Mouse (Mus musculus): ENCODE data around the gene Catsperg1.
"Not testable (repeated sequence)": the region's sequence is repeated elsewhere in the genome, so short reads cannot be mapped to it uniquely, and the experiment has no call there.

Gene Catsperg1

DNA sequence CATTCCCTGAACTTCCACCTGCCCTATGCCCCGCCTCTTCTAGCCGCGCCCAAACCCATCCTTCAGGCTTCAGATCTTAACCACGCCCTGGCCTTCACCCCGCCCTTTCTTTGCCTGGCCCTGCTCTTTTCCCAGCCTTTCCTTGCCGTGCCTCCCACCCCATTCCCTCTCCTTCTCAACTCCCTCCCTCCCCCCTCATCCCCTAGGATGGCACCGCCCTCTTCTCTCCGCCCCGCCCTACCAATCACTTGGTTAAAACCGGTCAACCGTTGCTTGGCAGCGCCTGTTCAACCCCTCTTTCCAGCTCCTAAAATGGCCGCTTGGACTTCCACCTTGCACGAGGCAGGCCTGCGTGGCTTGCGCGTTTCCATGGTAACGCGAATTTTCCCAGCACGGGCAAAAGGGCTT, at the start of gene Catsperg1:
Gene Catsperg1, minus strand, starts transcription at position 361 of the 408 bp plus-strand sequence.
- in situ Hi-C loops (cut with MboI, MseI): loop anchor here (10.0 kb wide), 1 partner anchor 1879 kb away; the partner anchor contains the start of gene Ltbp4

DNA sequence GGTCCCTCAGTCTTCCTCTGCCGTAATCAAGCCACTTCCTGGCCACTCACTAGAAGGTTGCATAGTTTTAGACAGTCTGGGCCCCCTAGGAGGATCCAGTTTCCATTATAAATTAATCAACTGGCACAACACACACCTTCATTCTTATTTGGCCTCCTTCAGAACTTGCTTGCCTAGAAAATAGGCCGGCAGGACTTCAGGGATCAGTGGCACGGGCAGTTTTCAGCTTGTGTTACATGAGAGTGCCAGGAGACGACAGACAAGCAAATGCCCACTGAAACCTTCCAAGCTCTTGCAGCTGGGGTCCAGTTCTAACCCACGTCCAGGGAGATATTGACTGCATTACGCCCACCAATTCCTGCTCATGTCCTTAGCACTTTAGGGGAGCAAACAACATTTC, 48.3 kb upstream of the Catsperg1 start:
- in situ Hi-C loops (cut with MboI, MseI): no loop called here

GRCm38 (mm10) chr7:29259781-29260730, 46.2 kb upstream of the Catsperg1 start:
- in situ Hi-C loops (cut with MboI, MseI): no loop called here

GRCm38 (mm10) chr7:29257368-29257767, 43.5 kb upstream of the Catsperg1 start:
- in situ Hi-C loops (cut with MboI, MseI): no loop called here

DNA sequence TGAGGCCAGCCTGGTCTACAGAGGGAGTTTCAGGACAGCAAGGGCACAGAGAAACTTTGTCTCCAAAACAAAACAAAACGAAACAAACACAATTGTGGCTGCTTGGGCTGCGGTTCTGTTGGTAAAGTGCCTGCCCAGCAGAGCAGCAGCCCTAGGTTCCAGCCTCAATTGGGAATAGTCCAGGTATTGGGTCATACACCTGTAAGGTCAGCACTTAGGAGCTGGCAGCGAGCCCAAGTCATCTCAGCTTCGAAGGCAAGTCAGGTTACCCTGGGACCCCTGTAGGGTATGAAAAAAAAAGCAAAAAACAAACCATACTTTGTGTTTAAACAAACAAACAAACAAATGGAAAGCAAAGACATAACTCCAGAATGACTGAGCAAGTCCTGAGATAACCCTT, 42.0 kb upstream of the Catsperg1 start:
- in situ Hi-C loops (cut with MboI, MseI): no loop called here

- in situ Hi-C loops (cut with MboI, MseI): no loop called here
Observed at GRCm38 (mm10) chr7:29253842-29254241, 40.0 kb upstream of the Catsperg1 start.

DNA sequence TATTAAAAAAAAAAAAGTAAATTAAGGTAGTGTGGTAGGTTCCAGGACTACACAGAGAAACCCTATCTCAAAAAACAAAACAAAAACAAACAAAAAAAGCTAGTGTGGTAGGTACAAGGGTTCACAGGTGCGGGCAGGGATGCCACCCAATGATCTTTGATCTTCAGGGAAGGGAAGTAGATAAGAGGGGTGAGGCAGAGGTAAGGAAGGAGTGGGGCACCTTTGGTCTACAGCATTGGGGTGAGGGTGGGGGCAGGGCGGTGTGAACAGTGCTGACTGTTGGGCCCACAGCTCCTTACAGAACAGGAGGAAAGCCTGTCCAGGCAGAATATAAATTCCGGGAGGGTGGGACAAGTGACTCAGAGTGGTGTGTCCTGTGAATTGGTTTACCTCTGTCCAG, 37.3 kb upstream of the Catsperg1 start:
- in situ Hi-C loops (cut with MboI, MseI): no loop called here

DNA sequence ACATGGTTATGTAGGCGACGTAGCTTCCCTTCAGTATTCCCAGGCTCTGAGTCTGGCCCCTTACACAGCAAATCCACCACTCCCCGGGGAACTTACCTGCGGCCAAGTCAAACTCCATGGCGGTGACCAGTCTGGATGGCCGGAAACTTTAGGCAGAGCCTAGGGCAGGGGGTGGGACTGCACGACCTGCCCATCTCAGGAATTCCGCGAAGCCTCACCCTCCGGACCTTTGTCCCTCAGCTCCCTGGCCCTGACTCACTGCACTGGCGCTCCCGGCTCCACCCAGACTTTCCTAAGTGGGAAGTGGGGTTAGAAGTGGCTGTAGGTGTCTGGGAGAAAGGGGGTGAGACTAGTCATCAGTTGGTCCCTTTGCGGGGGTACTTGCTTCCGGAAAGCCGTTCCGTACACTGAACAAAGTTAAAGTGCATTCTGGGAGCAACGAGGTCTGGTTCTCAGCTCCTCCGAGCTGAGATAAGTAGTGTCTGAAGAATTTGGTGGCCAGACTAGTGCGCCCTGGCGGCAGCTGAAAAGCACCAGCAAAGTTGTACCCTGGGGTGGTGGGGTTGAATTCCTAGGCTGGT, 34.5 kb upstream of the Catsperg1 start, which contains the start of gene 2200002D01Rik:
Gene 2200002D01Rik, minus strand, starts transcription at position 206 of the 581 bp plus-strand sequence.
- in situ Hi-C loops (cut with MboI, MseI): no loop called here

GRCm38 (mm10) chr7:29247706-29248105, 33.9 kb upstream of the Catsperg1 start:
- in situ Hi-C loops (cut with MboI, MseI): no loop called here

- in situ Hi-C loops (cut with MboI, MseI): no loop called here
Observed at GRCm38 (mm10) chr7:29247314-29247700, 33.5 kb upstream of the Catsperg1 start.

- in situ Hi-C loops (cut with MboI, MseI): no loop called here
Observed at GRCm38 (mm10) chr7:29246619-29247313, 32.9 kb upstream of the Catsperg1 start.

DNA sequence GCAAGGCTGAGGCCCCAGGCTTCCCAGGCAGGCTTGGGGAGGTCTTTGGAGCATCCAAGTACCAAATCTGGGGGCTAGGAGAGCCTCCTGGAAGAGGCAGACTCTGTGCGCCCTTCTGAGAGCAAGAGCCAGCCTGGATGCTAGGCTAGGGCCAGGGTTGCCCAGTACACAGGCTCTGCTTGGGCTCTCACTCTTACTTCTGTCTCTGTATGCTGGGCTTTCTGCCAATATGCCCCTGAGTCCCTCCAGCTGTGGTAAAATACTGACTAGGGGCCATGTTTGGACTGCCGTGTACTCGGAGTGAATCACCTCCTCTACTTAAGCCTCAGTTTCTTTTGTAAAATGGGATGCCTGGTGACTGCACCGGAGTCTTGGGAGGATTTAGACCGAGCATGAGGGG, 32.2 kb upstream of the Catsperg1 start:
- in situ Hi-C loops (cut with MboI, MseI): no loop called here

DNA sequence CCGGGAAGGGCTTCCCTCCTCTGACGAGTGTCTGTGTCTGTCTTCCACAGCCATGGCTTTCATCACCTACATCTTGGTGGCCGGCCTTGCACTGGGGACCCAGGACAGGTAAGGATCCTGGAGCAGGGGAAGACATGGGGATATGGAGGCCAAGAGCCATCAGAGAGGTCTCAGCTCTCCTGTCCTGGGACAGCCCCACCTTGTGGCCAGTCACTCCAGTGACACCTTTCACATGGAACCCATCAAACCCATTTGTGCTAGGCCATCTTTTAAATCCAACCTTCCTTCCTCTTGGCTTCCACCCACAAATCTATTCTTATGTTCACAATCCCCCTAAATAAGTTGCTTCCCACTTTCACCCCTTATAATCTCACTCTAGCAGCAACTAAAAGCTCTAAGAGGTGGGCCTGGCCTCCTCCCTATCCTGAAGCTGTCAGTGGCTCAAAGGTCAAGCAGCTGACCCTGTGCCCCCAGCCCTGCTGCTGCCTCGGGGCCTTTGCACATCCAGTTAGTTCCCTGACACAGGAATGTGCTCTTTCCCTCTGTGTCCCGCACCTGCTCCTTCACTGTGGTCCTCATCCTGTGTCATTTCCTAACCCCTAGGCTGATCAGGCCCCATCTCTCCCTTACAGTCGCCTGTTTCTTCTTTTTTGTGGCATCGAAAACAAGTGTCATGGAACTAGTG, 31.0 kb upstream of the Catsperg1 start:
- in situ Hi-C loops (cut with MboI, MseI): loop anchor here (5.0 kb wide), 1 partner anchor 47 kb away; no protein-coding TSS in a partner anchor

GRCm38 (mm10) chr7:29238019-29238967, 24.5 kb upstream of the Catsperg1 start, which contains the start of gene Yif1b:
Yif1b (plus strand) TSS chr7:29238329.
- in situ Hi-C loops (cut with MboI, MseI): no loop called here

DNA sequence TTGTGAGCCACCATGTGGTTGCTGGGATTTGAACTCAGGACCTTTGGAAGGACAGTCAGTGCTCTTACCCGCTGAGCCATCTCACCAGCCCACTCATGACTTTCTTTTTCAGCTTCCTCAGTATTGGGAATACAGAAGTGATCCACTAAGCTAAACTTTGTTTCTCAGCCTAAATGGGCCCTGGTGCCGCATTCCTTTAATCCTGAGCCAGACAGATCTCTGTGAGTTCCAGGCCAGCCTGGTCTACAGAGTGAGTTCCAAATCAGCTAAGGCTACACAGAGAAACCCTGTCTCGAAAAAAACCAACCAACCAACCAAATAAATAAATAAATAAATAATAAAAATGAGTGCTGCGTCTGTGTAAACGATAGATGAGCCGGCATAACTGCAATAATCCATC, 23.8 kb upstream of the Catsperg1 start:
- in situ Hi-C loops (cut with MboI, MseI): not testable (repeated sequence)

GRCm38 (mm10) chr7:29236593-29236992, 22.8 kb upstream of the Catsperg1 start:
- in situ Hi-C loops (cut with MboI, MseI): no loop called here

GRCm38 (mm10) chr7:29234661-29235060, 20.8 kb upstream of the Catsperg1 start:
- in situ Hi-C loops (cut with MboI, MseI): no loop called here

- in situ Hi-C loops (cut with MboI, MseI): no loop called here
Observed at GRCm38 (mm10) chr7:29233745-29234144, 19.9 kb upstream of the Catsperg1 start.

- in situ Hi-C loops (cut with MboI, MseI): no loop called here
Observed at GRCm38 (mm10) chr7:29232247-29233013, 18.6 kb upstream of the Catsperg1 start, which contains the start of gene Kcnk6. Kcnk6 (minus strand) TSS chr7:29232515.

Data from regulatory T cell (primary cell).